Mouse (Mus musculus) embryonic fibroblast, embryonic 13.5 days (primary cell): ENCODE results near the gene Gm20388.

ENCODE experiments used
- CTCF ChIP-seq: IDR thresholded peaks from 2 replicates; pipeline ENCODE4 v1.5.1; 2011; ENCODE audit warnings: mild to moderate bottlenecking, control low read depth, low read length, moderate library complexity, borderline replicate concordance; ENCODE audit not compliant: insufficient read depth
- POLR2A ChIP-seq: IDR thresholded peaks from 2 replicates; pipeline ENCODE4 v1.6.1; 2011; ENCODE audit warnings: low read depth, mild to moderate bottlenecking, control low read depth, low read length, moderate library complexity

DNA sequence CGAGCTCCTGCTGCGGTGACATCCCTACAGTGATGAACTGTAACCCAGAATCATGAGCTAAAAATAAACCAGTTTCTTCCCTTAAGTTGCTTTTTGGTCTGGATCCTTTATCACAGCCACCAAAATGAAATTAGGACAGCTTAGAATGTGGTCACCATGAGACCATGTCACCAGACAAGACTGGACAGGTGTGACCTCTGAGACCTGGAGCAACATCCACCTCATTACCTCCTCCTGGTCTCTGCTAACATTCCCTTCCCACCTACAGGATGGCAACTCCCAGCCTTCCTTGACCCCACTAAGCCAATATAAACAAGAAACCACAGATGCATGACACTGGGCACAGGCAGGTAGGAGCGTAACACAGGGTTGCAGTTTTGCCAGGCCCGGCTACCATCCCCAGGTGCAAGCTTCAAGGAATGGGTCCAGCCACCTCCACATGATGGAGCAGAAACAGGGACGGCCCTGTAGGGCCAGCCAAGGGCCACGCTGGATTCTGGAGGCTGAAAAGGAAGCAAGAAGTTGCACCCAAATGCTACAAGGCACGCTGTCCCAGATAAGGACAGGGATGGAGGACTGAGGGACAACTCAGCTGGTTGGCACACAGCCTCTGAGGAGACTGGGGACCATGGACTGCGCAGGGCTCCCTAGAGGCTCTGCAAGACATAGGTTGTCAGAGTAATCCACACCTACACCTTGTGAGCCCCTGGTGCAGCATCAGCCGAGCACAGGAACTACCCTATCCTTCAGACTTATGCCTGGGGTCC is 2627.9 kb downstream of the Gm20388 start:
- TF ChIP-seq CTCF (no peak), POLR2A (no peak)
